Mouse (Mus musculus): ENCODE results near the gene Chrm5. TPM values are rescaled to one million over a fixed set of nuclear protein-coding genes. Genes with fewer than 3 reads are reported as not detected.
"Not testable (repeated sequence)": the region's sequence is repeated elsewhere in the genome, so short reads cannot be mapped to it uniquely, and the experiment has no call there.

Chrm5 gene
- polyA plus RNA-seq, 3 experiments from 2014 or later: not detected

- ATAC-seq: peak; percentile 78
Measured at GRCm38 (mm10) chr2:112481564-112481963, 995 bp upstream of the Chrm5 start.

- no peak for ATAC-seq
Measured at GRCm38 (mm10) chr2:112476554-112476953, 4.0 kb downstream of the Chrm5 start.

DNA sequence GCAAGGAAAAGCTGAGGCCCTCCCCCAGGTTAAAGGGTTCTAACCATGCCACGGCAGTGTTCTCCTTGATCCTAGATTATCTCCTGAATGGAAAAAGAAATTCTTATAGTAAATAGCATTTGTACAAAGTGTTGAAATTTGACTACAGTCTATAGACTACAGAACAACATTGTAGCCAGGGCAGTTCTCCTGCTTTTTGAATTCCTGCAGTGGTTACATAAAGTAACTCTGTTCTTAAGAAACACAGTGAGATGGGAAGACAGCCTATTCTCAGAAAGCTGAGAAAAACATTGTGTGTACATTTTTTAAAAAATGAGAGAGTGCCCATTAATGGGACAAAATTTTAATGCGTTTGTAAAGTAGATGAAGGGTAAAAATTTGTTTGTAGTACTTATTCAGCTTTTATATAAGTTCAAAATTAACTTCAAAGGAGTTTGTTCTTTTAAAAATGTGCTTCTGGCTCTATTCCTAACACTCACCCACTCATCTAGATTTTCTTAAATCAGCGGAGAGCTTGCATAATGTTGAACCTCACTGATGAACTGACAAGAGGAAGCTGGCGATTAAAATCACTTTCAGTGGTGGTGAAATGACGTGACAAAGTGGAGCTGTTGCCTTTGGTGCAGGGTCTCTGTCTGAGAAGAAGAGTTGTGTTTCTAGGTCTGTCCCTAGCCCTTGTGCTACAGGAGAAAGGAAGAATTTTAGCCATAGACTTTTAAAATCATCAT lies 5.4 kb downstream of the Chrm5 start:
- no peak for ATAC-seq

DNA sequence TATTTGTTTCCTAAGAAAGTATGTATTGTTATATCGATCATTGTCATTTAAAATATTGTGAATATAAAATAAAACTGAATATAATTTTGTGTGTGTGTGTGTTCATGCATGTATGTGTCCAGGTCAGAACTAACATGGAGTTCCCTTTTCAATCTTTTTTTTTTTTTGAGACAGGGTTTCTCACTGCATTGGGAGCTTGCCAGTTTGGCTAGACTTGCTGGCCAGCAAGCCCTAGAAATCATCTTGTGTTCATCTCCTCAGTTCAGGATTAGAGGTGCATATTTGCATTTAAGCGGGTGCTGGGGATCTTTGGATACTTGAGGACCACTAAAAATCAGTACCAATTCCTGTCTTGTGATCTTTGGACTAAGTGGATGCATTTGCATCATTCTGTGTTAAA lies 8.5 kb downstream of the Chrm5 start:
- ATAC-seq: no peak

DNA sequence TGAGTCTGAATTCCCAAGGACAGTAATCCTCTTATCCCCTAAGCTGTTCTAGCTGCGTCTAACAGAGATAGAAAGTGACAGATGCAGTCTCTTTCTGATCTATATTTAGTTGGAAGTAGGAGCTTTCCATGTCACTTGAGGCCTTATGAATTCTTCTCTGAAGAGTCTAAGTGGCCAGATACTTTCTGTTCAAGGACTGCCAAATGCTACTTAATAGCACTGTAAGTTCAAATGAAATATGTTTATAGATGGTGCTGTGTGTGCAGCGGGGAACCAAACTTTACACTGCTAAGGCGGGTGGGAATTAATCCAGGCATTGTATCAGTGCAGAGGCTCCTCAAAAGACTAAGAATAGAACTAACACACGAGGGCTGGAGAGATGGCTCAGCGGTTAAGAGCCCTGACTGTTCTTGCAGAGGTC lies 9.6 kb downstream of the Chrm5 start:
- ATAC-seq: no peak

DNA sequence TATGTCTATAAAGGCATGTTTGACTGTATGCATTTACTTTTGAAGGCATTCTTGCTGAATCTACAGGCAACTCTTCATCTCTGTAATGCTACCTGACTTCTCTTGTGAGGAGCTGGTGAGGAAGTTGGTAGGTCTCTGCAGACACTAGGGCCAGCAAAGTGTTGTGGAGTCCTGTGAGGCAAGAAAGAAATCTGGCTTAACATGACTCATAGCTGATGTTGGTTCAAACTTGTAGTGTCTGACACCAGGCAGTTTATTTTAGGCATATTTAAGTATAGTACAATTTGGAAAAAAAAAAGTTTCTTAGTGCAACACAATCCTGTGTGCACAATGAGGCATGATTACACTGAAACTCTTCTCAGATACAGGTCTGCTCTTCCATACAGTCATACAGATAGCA lies 11.0 kb downstream of the Chrm5 start:
- ATAC-seq: no peak

- no peak for ATAC-seq
Measured at GRCm38 (mm10) chr2:112460557-112460956, 20.0 kb downstream of the Chrm5 start.

- ATAC-seq: peak; percentile 96
Measured at GRCm38 (mm10) chr2:112454862-112455564, 25.6 kb downstream of the Chrm5 start, which contains the start of gene Emc7. Gene Emc7, plus strand, starts transcription at chr2:112454997.

- no peak for ATAC-seq
Measured at GRCm38 (mm10) chr2:112454125-112454861, 26.3 kb downstream of the Chrm5 start.

DNA sequence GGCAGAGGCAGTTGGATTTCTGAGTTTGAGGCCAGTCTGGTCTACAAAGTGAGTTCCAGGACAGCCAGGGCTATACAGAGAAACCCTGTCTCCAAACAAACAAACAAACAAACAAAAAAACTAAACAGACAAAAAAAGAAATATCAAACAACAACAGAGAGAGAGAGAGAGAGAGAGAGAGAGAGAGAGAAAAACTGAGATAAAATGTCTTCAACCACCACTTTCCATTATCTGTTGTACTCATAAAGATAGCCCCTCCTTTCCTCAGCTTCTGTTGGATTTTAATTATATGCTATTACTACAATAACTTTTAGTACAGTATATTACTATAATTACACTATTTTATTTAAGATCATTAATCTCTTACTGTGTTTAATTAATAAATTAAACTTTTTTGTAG lies 28.1 kb downstream of the Chrm5 start:
- ATAC-seq: not testable (repeated sequence)

DNA sequence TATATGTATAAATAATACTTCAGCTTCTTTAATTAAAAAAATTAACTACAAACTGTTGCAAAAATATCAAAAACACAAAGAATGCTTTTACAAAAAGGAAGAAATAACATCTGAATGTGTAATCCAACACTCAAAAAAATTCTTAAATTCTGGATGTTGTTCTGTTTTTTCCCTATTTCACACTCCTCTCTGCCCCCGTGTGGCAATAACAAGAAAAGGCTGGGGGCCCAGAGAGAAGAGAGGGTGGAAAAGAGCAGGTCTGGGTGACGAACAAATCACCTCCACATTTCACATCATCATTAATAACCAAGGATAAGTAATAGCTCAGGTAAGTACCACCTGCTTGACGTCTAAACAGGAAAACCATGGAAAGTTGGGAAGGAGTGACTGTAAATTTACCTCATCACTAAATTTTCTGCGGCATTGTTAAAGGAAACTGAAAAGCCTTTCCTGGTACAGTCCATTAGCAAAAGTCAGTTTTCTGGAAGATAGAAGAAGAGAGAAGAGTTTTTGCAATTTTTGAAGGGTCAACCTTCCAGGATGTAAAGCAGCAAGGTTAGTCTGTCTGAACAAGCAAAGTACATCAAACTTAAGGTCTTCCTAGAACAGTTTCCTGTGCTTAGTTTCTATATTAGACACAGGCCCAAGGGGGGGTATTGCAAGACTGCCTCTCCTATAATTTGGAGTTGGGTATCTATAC lies 30.8 kb downstream of the Chrm5 start:
- ATAC-seq: peak; percentile 64

- ATAC-seq: no peak
Measured at GRCm38 (mm10) chr2:112448510-112449059, 32.0 kb downstream of the Chrm5 start.

GRCm38 (mm10) chr2:112448046-112448445 lies 32.5 kb downstream of the Chrm5 start:
- ATAC-seq: not testable (repeated sequence)

DNA sequence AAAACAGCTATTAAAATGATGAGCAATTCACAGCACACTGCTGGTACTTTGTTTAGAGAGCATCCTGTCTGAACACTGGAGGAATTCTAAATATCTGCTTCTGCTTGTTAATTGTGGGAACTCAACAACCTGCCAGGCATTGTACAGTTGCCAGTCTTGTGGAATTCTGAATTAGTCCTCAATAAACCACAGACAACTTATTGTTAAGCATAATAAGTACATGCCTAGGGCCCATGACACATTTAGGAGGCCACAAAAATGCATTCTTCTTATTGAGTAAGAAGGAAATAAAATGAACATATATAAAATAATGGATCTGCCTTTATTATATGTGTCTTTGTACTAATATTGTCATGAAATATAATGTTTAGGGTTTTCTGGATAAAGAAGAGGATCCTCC lies 35.1 kb downstream of the Chrm5 start:
- no peak for ATAC-seq

DNA sequence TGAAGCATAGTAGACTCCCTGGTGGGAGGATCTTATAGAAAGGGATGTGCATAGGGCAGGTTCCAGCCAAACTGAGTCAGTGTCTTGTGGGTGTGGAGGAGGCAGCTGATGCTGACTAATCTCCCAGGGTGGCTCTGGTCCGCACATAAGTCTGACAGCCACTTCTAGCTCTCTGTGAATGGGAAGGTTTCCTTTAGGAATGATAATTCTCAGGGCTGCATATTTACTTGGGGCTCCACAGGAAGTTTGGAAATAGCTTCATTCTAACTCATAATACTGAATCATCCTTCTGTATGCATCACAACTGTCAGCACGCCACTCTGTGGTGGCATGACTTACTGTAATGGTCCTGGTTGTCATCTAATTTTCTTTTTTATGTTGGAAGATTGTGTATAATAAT lies 37.1 kb downstream of the Chrm5 start:
- ATAC-seq: no peak

- no peak for ATAC-seq
Measured at GRCm38 (mm10) chr2:112437589-112437988, 43.0 kb downstream of the Chrm5 start.

- no peak for ATAC-seq
Measured at GRCm38 (mm10) chr2:112436292-112436691, 44.3 kb downstream of the Chrm5 start.

GRCm38 (mm10) chr2:112433359-112433758 lies 47.2 kb downstream of the Chrm5 start:
- ATAC-seq: no peak

DNA sequence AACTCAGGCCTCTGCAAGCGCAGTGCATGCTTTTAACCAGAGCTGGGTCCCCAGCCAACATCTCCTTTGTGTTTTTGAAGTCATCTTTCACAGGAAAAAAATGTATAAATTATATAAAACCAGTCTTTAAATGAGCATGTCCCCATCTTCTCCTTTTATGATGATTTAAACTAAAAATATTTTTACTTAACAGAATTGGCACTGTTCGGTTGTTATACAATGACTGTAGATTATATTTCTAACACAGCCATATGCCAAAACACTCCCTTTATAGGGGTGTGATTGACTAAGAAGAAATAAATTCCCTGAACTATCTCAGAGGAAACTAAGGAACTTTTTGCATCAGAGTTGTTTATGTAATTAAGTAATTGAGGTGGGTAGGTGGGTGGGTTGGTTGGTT lies 48.0 kb downstream of the Chrm5 start:
- no peak for ATAC-seq

- ATAC-seq: no peak
Measured at GRCm38 (mm10) chr2:112430403-112430802, 50.2 kb downstream of the Chrm5 start.

- no peak for ATAC-seq
Measured at GRCm38 (mm10) chr2:112429665-112430064, 50.9 kb downstream of the Chrm5 start.
